Mouse (Mus musculus) kidney, adult 11 months (tissue): Measurements from ENCODE around the gene Ppp4r2.
A peak's percentile ranks its signal among the peaks of the same experiment; 100 is the strongest.

Experiments used
- DNase-seq: peaks from one replicate; pipeline ENCODE4 v3.0.0; 2022

Ppp4r2 gene

DNA sequence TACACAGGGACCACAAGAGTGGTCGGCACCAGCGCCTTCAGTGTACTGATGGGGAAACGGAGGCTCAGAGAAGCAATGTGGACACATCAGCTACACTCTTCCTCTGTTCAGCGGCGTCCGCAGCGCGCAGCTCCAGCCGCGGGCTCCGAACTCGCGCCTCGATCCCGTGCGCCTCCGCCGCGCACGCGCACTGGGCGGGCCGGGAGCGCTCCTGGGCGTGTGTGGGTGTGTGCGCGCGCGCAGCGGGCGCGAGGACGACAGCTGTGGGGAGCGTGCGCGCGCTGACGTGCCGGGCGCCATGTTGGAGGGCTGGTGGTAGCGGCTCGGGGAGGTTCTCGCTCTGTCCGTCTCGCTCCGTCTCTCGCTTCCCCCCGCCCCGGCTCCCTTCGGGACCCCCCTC is at the start of gene Ppp4r2:
Ppp4r2 (plus strand) TSS at position 268 of the 400 bp plus-strand sequence.
- peak; percentile 89 for DNase-seq

DNA sequence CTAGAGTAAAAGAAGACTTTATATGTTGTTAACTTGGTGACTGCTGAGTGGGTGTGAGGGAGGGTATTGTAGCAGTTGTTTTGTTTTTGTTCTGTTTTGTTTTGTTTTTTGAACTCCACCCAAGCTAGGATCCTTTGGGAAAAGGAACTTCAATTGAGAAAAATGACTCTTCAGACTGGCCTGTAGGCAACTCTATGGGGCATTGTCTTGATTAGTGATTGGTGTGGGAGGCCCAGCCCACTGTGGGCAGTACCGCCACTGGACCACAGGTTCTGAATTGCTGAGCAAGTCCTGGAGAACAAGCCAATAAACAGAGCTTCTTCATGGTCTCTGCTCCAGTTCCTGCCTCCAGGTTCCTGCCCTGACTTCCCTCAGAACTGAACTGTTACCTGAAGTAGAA is 45.7 kb upstream of the Ppp4r2 start:
- no peak for DNase-seq

DNA sequence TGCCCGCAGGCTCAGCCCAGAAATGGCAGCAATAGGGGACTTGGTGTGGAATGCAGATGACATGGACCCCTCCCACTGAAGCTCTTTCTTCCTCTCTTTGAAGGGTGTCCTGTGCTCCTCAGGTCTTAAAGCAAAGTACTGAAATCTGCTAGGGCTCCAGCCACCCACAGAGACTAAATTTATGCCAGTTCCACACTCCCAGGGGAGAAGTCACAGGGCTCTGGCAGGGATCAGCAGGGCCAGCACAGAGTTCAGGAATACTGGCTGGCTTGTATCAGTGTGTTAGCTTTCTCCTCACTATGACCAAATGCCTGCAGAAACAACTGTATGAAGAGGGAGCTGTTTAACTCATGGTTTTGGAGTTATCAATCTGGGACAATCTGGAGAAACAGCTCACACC is 44.3 kb upstream of the Ppp4r2 start:
- no peak for DNase-seq

DNA sequence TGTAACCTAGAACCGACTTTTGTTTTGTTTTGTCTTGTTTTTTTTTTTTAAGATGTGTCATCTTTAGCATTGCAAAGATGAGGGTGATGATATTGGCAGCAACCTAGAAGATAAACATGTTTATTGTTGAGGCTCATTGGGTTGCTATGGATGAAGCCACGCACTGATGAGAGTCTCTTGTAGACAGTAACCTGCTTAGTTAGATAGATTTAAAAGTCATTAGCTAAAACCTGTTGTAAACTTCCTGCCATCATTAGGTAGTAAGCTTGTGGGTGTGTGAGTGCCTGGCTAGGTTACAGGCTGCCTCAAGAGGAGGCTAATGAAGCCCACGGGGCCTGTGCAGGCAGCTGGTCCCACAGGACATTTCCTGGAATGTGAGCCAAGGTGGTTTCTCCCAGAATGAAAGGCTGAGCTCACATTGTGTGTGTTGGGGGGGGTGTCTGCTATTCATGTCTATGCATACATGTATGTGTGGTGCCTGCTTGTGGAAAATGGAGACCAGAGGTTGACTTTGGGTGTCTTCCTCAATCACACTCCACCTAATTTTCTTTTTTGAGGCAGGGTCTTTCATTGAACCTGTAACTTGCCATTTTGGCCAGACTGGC is 41.3 kb upstream of the Ppp4r2 start:
- DNase-seq: no peak

DNA sequence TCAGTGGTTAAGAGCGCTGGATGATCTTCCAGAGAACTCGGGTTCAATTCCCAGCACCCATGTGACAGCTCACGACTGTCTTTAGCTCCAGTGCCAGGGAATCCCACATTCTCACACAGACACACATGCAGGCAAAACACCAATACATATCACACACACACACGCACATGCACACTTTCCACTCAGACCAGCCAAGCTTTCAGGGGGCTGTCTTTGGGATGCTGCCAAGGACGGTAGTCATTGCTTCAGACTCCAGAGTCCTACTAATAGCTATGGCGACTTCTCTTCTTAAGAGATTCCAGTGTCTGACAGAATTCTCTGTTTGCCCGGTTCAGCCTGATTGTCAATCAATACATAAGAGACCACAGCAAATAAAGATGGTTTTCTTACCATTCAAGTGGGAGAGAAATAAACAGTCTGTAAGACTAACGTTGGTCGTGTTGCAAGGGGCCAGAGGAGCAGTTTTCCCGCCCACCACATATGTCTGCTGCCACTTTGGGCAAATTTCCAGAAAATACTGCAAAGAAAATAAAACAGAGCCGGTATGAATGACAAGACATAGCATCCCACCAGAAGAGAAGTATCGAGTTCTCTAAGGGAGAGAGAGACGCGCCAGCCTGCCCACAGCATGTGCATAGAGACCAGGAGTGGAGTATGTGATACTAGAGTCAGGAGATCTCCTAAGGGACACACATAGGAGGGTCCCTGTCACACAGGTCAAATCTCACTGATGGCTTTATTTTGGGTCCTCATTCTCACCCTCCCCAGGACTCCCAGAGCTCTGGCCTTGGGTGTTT is 40.3 kb upstream of the Ppp4r2 start:
- no peak for DNase-seq

GRCm38 (mm10) chr6:100795797-100796196 is 37.6 kb upstream of the Ppp4r2 start:
- DNase-seq: peak; percentile 44

DNA sequence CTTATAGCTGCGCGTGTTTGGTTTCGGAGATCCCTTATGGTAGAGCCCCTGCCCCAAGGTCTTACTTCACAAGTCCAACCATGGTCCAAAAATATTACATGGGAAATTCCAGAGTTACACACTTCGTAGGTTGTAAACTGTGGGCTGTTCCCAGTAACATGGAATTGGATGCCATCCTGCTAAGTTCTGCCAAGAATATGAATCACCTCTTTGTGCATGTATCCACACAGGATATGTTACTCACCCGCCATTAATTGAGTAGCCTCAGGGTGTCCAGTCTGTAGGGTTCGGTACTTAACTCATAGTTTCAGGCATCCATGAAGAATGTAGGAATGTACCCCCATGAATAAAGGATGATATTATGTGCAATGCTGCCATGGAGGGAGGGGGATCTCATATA is 34.1 kb upstream of the Ppp4r2 start:
- DNase-seq: no peak

GRCm38 (mm10) chr6:100799766-100800165 is 33.7 kb upstream of the Ppp4r2 start:
- DNase-seq: no peak

- peak; percentile 11 for DNase-seq
Measured at GRCm38 (mm10) chr6:100800497-100800955, 32.9 kb upstream of the Ppp4r2 start.

- DNase-seq: peak; percentile 13
Measured at GRCm38 (mm10) chr6:100802381-100803083, 30.9 kb upstream of the Ppp4r2 start.

- no peak for DNase-seq
Measured at GRCm38 (mm10) chr6:100803250-100803649, 30.2 kb upstream of the Ppp4r2 start.

DNA sequence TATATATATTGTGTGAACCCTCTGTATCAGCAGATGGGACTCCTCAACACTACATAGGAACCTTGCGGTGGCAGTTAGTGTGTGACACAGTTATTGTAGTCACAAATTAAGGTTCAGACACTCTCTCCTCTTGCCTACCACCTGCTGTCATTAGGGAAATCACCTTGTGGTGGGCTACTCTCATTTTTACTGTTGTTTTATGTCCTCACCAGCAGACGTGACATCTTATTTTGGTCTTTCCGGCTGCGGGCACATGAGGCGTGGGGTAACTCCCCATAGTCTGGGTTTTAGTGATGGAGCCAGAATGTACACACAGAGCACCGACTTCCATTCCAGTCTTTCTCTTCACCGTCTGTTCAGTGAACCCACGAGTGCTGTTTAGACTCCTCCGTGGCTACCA is 26.2 kb upstream of the Ppp4r2 start:
- no peak for DNase-seq

DNA sequence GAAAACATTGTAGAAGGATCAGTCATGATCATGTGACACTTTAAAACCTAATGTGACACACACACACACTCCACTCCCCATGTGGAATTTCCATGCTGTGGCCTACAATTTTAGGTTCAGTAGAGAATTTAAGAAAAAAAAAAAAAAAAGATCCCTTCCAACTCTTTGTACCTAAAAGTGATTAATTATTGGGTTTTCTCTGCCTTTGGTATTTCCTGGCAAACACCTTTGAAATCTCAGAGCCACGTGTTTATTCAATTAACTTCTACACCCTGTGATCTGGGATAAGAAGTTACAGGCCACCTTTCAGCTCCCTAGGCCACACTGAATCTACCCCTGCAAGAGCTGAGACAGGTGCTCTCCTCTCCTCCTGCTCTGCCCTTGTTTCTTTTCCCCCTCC is 25.7 kb upstream of the Ppp4r2 start:
- DNase-seq: no peak

GRCm38 (mm10) chr6:100808221-100808778 is 25.1 kb upstream of the Ppp4r2 start:
- no peak for DNase-seq

GRCm38 (mm10) chr6:100810117-100810516 is 23.3 kb upstream of the Ppp4r2 start:
- no peak for DNase-seq

GRCm38 (mm10) chr6:100811731-100812130 is 21.7 kb upstream of the Ppp4r2 start:
- no peak for DNase-seq

DNA sequence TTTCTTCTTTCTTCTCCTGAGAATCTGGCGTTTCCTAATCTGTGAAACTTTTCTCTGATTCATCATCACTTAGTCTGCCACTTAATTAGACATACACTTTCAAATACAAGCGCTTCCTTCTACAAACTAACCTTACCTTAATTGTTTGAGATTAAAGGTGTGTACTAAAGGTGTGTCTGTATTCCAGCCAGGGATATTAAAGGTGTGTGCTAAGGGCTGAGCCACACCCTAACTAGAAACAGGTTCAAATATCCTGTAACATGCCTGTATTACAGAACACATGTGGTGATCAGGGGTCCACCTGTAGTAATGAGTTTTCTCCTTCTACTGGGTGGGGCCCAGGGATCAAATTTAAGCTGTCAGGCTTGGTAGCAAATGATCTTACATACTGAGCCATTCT is 12.1 kb upstream of the Ppp4r2 start:
- no peak for DNase-seq

- no peak for DNase-seq
Measured at GRCm38 (mm10) chr6:100823356-100823755, 10.1 kb upstream of the Ppp4r2 start.

DNA sequence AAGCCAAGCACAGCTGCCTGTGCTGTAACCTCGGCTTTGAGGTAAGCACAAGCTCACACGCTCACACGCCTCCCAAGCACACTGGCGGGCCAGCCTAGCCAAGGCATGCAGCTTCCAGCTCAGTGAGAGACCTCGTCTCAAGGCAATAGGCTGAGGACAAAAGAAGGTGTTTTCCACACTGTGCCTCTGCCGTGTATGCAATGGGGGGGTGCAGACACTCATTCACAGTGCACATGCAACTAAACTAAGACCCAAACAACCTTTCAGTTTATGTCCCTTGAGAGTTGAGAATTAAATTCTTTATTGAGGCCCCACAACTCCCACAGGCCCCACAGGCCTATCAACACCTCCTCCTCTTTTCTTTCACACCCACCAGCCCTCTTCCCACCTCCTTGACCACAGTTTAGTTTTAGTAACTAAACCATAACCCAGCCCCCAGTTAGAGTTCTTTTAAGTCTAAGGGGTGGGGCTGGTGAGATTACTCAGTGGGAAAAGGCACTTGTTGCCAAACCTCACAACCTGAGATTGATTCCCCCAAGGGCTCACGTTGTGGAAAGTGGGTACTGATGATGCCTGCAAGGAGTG is 8.9 kb upstream of the Ppp4r2 start:
- no peak for DNase-seq

GRCm38 (mm10) chr6:100826046-100826445 is 7.4 kb upstream of the Ppp4r2 start:
- DNase-seq: peak; percentile 70

- no peak for DNase-seq
Measured at GRCm38 (mm10) chr6:100828565-100828964, 4.9 kb upstream of the Ppp4r2 start.

DNA sequence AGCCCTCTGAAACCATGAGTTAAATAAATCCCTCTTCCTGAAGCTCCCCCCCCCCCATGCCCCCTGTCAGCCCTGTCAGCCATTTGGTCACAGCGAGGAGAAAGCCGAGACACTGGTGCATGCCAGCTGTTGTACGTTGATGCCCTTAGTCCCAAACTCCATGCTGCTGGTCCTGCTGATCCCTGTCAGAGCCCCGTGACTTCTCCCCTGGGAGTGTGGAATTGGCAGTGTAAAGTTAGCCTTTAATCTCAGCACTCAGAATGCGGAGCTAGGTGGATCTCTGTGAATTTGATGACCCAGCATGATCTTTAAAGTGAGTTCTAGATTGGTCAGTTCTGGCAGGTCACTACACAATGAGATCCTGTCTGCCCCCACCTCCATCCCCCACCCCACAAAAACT is 3.7 kb upstream of the Ppp4r2 start:
- no peak for DNase-seq

DNA sequence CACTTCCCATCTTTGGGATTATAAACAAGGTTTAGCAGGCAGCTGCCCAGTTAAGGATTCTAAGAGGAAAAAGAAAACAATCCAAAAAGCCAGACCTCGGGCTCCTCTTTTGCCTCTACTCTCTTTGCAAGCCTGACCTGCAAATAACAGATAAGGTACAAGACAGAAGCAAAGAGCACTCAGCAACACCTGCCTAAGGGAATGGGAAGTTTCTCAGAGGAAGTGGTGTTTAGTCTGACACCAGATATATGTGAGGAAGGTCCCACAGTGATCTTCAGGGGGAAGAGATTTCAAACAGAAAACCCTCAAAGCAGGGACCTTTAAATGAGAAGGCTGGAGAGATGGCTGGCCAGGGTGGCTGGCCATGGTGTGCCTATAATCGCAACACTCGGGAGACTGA is 2.2 kb upstream of the Ppp4r2 start:
- DNase-seq: no peak
